Comparison of ENCODE assay signal across 10 mouse cellular contexts in genomic region chr7:130605111-130605510, GRCm38 (mm10). TPM values are rescaled to one million over a fixed set of nuclear protein-coding genes. Genes with fewer than 3 reads are reported as not detected.
DNase-seq lines count a peak whose midpoint lies in the region; ATAC-seq lines count a peak whose summit lies in the region.
"Had no signal": no experiment of that assay in that cellular context is flagged by ENCODE, and none has a peak within 500 bp of the region (broad histone marks: within the 10 kb centered on the region; RNA-seq: fewer than 3 reads in every experiment).

No protein-coding gene starts in this region.

- ATAC-seq in common myeloid progenitor, adult 5-6 weeks (replicated peaks; ENCODE audit: low read depth, poor library complexity, severe bottlenecking) = peak; percentile 84
- ATAC-seq in megakaryocyte, adult 5-6 weeks (ENCODE audit: poor library complexity, severe bottlenecking) = peak; percentile 69
- no peak for ATAC-seq in inflammation-experienced regulatory T-cells, adult 6 months

- peak; percentile 30 for DNase-seq in heart, postnatal 4 days
- DNase-seq in heart, postnatal 36 days = no peak
- peak; percentile 22 for DNase-seq in CD4-positive helper T cell, adult 2 months (ENCODE audit: low read depth, low spot score)
- DNase-seq in urinary bladder, postnatal 4 days (ENCODE audit: low spot score in 2 of 2) = no peak
- no peak for DNase-seq in left cerebral cortex, adult 9 months (ENCODE audit: low spot score in 2 of 2)
- DNase-seq: gastrocnemius, postnatal 36 days; liver, embryonic 13.5 days had no signal

- intact Hi-C loops in heart, postnatal 36 days (cut with DNase I) = loop anchor here (2.0 to 5.0 kb wide), 3 partner anchors 67 to 150 kb away; no protein-coding TSS in a partner anchor

RNA-seq across cellular contexts. Expression of gene Tacc2, which starts 27.9 kb away (rescaled TPM):
- total RNA-seq in heart, postnatal 4 days (2021) = 100 to 1,000 TPM; 140 to 147 TPM
- total RNA-seq in heart, postnatal 36 days (2021) = 100 to 1,000 TPM; 505 to 575 TPM
- 2.4 and 3.6 TPM in 2 replicates for total RNA-seq in common myeloid progenitor, adult 5-6 weeks (2017)
- total RNA-seq in megakaryocyte, adult 5-6 weeks (2015) = 0.38 and 1.8 TPM in 2 replicates
- total RNA-seq in megakaryocyte, adult 5-6 weeks (2017) = 0.16 and 0.22 TPM in 2 replicates
- 1 to 10 TPM; 3.7 to 8.8 (median 6.6) TPM for polyA plus RNA-seq in inflammation-experienced regulatory T-cells, adult 6 months (2017; shearing (Covaris generic))

RNA-seq across cellular contexts. Expression of gene Nsmce4a, which starts 32.2 kb away (rescaled TPM):
- 10 to 100 TPM; 70.1 to 76.5 TPM for total RNA-seq in heart, postnatal 4 days (2021)
- total RNA-seq in heart, postnatal 36 days (2021) = 10 to 100 TPM; 44.5 to 47.6 TPM
- 188 and 223 TPM in 2 replicates for total RNA-seq in common myeloid progenitor, adult 5-6 weeks (2017)
- 152 and 195 TPM in 2 replicates for total RNA-seq in megakaryocyte, adult 5-6 weeks (2015)
- total RNA-seq in megakaryocyte, adult 5-6 weeks (2017) = 146 and 152 TPM in 2 replicates
- 10 to 100 TPM; 10.5 to 15.3 (median 13.5) TPM for polyA plus RNA-seq in inflammation-experienced regulatory T-cells, adult 6 months (2017; shearing (Covaris generic))

Comparison
In these comparisons a context has a peak if more than half of its experiments do, and no peak if none do; other contexts are left out.
1. DNase-seq: peak in heart, postnatal 4 days (single experiment) and CD4-positive helper T cell, adult 2 months (single experiment); none in heart, postnatal 36 days (0 of 2), urinary bladder, postnatal 4 days (0 of 2) and left cerebral cortex, adult 9 months (0 of 2).
2. RNA of gene Tacc2, which starts 27.9 kb away (total RNA-seq): 505 to 575 TPM in heart, postnatal 36 days and 140 to 147 TPM in heart, postnatal 4 days; 2.4 to 3.6 TPM in common myeloid progenitor, adult 5-6 weeks and 0.16 to 1.8 TPM in megakaryocyte, adult 5-6 weeks; every median in the first group is over 10 times any median in the second.